Mouse (Mus musculus) spleen, adult 12 weeks (tissue): ENCODE data around the gene Adamts16.

Experiments
- DNase-seq: peaks from one replicate; pipeline ENCODE4 v3.0.0; 2022; ENCODE audit warnings: low spot score

Gene Adamts16

DNA sequence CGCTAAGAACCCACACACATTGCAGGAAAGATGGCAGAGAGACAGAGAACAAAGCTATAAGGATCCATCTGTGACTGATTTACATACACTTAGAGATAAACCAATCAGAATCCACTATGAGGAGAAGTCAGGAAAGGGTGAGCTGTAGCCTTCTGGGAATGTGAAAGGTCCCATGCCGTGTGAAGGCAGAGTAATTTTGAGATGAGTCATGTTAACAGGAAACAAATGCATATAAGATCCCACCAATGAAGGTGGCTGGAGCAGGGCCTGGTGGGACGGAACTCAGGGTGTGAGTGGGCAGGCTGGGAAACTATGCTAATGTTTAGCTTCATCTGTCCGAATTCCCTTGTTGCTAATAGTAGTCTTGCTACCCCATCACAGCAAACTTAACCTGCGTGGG is 128.3 kb downstream of the Adamts16 start:
- DNase-seq: no peak

DNA sequence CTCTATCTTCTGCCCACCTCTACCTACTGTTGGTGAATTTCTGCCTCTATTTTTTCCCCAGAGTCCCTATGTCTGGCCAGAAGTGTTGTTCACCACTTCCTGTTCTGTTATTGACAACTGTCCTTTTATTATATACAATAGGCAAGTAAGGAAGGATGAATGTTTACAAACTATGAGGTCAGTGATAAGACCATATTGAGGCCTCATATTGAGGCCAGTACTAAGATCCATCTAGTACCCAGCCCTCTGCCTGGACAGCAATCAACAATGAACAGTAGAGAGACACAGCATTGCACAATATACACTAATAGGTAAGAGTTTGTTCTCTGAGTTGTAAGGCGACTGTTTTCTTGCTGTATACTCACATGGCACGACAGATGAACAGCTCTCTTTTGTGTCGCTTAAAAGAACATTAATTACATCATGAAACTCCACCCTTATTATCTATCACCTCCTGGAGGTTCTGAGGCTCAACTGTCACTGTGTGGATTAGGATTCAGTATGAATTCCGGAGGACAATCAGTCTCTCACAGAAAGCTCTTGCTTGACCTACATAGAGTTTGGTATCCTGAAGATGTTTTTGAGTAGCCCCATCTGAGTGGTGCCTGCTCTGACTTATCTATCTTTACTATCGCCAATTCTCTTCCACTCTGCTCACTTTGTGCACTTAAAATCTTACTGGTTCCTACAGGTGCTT is 134.3 kb downstream of the Adamts16 start:
- no peak for DNase-seq

DNA sequence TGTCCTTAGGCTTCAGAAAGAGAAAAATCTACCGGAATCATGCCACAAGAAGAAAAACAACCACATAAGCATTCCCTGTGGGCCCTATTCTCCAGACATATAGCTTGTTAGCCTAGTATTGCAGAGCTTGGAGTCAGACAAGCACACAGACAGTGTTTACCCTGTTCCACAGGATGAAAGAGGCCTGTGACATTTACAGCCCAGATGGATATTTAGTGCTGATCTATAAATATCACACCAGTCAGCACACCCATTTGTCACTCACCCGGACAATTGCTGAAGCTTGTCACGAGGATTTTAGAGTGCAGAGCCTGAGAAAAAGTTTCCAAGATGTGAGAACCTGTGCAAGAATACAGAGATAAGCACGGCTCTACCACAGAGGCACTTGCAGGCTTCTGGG is 138.7 kb downstream of the Adamts16 start:
- DNase-seq: no peak

DNA sequence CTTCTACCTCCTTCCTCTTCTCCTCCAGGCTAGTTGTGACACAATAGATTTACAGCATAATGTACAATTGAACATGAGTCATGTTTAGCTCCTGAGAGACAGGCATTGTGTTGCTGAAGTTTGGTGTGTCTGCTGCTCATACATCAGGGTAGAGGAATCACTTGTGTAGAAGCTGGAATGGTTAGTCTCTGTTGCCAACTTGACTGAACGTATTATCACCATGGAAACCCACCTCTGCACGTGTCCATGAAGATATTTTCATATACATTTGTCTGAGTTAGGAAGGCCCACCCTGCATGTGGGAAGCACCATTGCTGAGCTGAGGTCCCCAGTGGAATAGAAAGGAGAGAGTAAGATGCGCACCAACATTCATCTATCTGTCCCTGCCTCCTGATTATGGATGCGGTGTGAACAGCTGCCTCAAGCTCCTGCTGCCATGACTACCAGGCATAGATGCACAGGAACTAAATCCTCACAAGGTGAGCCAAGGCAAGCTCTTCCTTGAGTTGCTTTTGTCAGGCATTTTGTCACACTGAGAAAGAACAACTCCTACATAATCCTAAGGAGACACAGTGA is 142.7 kb downstream of the Adamts16 start:
- DNase-seq: no peak

DNA sequence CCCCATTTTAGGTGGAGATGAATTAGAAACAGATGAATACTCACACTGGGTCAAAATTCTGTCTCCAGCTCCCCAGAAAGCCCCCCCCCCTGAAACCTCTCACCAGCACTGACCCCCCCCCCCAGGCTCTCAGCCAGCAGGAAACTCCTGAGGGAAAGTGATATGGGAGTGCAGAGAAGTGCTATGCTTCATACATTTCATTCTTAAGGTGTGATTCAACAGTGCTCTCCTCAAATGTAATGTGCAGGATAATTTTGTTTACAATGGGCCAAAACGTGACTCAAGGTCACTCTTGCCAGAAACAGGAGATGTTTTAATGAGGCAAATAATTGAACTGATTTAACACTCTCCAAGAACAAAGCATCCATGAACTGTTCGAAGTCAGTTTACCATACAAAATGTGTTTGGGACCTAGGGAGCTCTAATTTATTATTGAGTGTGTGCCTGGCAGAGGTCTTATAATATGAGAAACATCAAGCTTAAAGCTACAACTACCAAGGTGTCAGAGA is 152.1 kb downstream of the Adamts16 start:
- DNase-seq: no peak

DNA sequence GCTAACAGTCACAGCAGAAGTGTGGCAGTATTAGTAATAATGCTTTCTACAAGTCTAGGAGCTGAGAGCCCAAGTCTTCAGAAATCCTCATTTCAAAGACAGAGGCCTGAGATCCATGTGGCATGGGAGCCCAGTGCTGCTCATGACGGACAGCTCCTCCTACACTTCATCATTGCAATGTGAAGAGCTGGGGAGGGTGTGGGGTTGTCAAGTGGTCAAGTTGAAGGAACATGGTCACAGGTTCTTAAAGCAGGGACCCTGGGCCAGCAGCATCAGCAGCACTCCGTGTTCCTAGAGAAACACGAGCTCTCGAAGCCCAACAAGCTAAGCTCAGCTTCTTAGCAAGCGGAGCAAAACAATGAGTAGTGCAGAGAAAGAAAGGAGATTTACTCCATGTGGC is 155.8 kb downstream of the Adamts16 start:
- DNase-seq: no peak

DNA sequence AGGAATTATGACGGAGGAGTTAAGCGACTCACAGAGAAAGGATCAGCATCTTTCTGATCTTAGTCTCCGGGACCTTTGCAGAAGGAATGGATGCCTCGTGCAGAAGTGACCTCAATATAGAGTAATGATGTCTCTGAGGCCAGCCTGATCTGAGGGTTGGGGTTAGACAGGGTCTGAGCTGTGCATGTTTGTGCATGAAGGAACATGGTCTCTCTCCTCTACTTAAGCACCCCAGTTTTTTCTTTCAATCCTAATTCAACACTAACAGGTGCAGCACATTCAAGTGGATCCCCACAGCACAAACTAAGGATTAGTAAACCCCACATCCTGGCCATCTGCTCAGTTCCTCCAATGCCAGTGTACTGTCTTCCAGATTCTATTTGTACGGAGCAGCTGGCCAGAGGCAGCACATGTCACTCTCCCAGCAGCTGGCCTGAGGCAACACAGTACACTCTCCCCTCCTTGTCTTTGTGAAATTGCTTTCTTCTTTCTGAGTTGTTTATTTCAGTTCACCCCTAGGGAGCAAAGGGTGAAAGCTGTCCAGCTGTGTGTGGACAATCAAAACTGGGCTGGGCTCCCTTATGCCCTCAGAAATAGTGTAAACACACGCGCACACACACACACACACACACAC is 156.5 kb downstream of the Adamts16 start:
- DNase-seq: no peak

DNA sequence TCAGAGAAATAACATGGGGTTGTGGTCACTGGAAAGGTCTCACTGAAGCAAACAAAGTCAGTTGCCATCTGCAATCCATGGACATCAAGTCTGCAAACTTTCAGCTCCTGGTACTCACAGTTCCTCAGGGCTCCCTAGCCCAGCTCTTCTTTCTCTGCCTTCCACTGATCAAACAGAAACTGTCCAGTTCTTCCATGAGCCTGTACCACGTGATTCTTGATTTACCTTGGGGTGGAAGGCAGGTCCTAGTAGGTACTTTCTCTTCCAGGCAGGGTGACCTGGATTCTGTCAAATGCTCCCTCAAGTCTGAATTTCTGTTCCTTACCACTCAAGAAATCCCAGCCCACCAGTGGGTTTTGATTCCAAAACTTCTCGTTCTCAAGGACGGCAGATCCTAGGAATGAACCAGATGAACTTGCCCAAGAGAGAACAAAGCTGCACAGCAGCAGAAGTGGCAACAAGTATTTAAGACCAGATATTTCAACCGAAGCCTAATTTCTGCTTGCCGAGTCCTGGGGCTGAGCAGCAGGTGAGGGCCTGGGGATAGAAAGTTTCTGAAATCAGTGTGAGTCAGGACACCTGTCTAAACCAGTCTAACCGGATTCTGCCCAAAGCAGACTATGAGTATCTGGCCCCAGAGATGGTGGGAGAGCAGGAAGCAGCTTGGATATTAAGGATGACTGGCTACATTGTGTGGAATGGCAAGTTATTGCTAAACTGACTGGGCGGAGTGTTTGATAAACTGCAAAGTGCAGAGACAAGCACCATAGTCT is 160.0 kb downstream of the Adamts16 start:
- no peak for DNase-seq

DNA sequence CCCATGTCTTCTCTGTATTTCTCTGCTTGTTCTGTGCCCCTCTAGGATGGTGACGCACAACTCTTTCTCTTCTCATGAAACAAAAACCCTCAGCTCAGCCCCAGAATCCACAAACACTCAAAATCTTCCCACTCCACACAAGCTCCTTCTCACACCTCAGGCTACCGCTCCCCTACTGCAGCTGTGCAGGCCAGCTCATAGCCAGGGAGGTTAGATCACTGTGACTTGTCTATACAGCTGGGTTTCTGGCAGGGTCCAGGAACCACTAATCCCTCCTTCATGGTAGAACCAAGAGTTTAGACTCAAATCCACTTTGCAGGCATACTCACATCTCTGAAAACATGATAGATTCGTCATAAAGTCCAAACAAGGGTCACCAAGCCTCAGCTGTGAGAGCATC is 161.3 kb downstream of the Adamts16 start:
- DNase-seq: no peak
